Mouse (Mus musculus) left cerebral cortex, adult 18-20 months (tissue): ENCODE data around the gene Gpr15. TPM values are rescaled to one million over a fixed set of nuclear protein-coding genes. Genes with fewer than 3 reads are reported as not detected.

ENCODE experiments used
- DNase-seq, 2 experiments: peaks; one replicate each; pipeline ENCODE4 v3.0.0; 2021 to 2022; ENCODE audit warnings: low spot score in 2 of 2, mixed read lengths in 1 of 2
- total RNA-seq, 2 experiments: library from RNA; stranded (reverse); gene quantifications; 2 replicates each; pipeline ENCODE4 v1.2.3; 2021

Gpr15 gene
- total RNA-seq, 2 experiments from 2014 or later: not detected

DNA sequence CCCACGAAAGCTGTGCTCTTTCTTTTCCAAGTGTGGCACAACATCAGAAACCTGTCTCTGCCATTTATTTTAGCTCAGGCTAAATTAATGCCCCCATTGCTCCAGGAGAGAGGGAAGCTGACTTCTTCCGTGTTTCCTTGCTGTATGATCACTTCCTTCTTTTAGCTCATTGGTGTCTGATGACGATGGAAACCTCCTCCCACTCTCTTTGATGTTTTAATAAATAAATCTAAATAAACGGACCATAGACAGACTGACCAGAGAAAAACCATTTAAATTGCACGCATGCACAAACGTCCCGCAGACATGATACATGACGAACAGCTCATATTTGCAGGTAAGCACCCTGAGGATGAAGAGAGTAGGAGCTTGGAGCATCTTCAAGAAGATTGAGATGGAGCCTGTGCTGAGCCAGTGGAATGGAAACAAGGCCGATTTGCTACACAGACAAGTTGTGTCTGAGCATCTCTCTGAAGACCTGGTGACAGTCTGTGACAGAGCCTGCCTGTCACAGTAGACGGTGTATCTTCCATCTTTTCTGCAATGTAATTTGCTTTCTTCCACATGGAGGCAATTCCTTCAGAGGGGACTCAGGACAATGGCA is 16.4 kb downstream of the Gpr15 start:
- no peak for DNase-seq

DNA sequence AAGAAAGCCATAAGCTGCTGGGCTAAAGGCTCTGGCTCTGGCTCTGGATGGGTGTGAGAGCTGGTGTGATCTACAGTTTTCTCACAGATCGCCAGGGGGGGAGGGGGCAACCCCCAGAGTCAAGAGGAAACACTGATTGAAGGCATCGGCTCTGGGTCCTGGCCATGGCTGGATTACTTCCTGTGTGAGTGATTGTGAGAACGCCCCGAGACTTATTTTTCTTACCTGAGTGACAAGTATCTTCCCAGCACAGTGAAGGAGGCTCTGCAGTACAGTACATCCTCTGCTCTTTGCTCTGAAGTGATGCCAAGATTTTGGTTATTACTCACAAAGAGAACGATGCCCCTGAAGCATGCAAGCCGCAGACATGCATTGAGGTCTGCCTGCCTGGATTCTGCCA is 17.1 kb downstream of the Gpr15 start:
- DNase-seq: no peak

- DNase-seq: no peak
These were observed 17.9 kb downstream of the Gpr15 start for GRCm38 (mm10) chr16:58700816-58701424.

DNA sequence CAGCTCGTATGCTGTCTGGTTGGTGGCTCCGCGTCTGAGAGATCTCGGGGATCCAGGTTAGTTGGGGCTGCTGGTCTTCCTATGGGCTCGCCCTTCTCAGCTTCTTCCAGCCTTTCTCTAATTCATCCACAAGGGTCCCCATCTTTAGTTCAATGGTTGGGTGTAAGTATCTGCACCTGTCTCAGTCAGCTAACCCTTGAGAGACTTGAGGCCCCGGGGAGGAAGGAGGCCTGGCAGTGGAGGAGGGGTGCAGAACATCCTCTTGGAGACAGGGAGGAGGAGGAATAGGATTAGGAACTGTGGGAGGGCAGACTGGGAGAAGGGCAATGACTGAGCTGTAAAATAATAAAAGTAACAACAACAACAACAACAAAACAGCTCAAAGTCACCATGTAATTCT is 18.7 kb downstream of the Gpr15 start:
- DNase-seq: no peak

- DNase-seq: no peak
These were observed 21.6 kb downstream of the Gpr15 start for GRCm38 (mm10) chr16:58697261-58697660.

DNA sequence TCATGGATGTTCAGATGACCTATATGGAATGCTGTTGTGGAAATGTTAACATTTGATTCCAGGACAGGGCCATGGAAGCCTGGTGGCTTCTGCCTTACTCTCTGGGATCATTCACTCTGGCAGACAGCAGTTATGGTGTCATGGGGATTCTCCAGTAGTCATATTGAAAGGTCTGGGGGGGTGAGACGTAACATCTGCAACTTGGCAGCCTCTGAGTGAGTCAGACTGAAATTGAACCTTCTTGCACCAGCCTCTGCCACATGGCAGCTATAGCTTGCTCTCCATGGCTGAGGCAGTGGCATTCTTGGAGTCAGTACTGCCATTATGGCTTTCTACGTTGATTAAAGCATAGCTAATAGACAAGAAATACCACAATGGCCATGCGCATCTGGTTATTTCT is 22.1 kb downstream of the Gpr15 start:
- no peak for DNase-seq

DNA sequence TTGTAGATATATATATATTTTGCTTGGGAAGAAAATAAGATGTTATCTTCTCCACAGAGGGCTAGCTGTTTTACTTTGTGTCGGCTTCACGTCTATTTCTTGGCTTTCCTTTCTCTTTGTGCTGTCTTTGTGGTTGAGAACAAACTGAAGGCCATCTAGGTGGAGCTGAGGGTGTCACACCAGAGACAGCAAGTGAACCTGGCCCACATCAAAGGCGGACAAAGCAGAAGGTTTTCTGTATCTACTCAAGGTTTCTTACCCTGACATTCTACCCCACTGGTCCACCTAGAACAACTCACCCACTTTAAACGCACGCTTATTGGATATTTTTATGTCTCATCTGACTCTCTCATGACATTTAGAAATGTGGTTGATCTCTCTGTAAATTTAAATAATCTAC is 24.8 kb downstream of the Gpr15 start:
- no peak for DNase-seq

- no peak for DNase-seq
These were observed 28.5 kb downstream of the Gpr15 start for GRCm38 (mm10) chr16:58690322-58690732.

DNA sequence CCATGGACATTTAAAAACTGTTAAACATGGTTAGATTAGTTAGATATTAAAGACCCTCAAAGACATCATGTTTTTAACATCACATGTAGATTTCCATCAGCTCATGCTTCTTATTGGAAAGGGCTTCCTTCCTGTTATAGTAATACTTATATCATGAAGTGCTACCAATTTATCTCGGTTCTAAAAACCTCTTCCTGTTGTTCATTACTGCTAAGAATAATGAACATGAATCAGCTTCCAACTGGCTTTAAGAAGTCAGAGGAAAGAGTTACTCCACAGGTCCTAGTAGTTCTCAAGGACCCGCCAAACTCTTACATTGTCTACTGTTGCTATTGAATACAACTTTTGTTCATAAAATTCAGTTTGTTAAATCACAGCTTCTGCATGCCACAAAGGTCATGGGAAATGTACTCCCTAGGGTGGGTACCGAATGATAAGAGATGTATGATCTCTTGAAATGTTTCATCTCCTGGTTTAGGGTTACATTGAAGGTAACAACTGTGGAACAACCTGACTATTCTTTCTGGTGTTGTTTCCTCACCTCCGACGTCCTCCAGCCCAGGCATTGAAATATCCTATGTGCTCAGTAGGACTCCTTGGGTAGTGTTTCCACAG is 29.2 kb downstream of the Gpr15 start:
- DNase-seq: no peak

GRCm38 (mm10) chr16:58688534-58688933 is 30.3 kb downstream of the Gpr15 start:
- DNase-seq: no peak

DNA sequence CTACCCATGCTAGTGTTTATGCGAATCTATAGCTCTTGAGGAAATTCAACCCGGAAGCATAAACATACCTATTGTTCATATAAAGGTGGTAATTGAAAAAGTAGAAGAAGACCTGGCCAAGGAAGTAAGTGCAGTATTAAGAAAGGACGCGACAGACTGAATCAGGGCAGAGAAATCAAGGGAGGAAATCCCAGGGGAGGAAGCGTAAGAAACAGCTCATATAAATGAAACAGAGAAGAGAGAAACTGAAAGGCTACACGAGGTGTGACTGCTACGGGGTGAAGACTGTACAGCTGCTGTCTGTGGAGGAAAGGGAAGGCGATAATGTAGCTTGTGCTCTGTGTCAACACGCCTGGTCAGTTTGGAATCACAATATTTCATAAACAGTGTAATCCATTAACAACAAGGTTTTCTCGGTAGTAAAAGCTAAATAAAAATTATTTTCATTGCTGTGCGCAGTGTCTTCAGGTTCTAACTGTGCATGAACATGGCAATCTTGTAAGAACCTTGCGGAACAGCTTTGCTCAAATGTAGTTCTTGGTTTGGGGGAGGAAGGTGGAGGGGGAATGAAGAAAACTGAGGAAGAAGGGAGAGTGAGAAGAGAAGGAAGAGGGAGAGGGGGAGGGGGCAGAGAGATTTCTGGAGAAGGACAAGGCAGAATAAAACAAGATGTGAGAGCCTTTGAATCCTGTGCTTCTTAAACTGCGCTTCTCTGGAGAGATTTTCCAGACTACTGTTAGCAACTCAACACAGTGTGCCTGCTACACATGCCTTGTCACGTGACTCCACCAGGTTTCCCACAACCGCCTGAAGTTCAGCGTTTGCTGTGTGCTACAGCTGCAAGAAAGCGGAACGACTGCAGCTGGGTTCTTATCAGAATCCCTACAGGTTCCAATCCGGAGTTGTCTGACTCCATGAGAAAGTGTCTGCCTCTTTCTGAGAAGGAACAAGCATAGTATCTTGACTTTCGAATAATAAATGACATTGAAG is 33.0 kb downstream of the Gpr15 start:
- DNase-seq: no peak

DNA sequence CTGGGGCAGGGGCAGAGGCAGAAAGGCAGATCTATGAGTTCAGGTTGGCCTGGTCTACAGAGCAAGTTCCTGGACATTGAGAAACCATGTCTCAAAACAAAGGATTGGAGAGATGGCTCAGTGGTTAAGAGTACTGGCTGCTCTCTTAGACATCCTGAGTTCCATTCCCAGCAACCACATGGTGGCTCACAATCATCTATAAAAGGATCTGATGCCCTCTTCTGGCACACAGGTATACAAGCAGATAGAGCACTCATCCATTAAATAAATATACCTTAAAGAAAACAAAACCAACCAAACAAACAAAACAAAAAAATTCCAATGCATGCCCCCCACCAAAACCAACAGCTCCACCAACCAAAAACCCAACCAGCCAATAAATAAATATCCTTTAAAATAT is 34.3 kb downstream of the Gpr15 start:
- no peak for DNase-seq

GRCm38 (mm10) chr16:58683911-58684310 is 35.0 kb downstream of the Gpr15 start:
- DNase-seq: no peak

DNA sequence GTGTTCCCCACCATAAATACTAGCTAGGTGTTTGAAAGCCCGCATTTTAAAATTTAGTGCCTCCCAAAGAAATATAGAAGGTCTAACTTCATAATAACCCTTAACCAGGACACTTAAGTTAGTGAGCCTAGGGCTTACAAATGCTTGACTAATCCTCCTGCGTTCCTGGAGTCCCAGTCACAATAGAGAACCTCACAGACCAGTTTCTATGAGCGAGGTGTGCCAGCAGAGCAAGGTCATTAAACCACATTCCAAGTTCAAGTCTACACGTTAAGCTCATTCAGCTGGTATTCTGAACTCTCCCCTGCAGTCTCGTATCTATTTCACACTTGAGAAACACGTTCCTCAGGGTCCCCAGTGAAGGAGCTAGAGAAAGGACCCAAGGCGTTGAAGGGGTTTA is 36.0 kb downstream of the Gpr15 start:
- no peak for DNase-seq

- DNase-seq: no peak
These were observed 36.8 kb downstream of the Gpr15 start for GRCm38 (mm10) chr16:58682046-58682445.

DNA sequence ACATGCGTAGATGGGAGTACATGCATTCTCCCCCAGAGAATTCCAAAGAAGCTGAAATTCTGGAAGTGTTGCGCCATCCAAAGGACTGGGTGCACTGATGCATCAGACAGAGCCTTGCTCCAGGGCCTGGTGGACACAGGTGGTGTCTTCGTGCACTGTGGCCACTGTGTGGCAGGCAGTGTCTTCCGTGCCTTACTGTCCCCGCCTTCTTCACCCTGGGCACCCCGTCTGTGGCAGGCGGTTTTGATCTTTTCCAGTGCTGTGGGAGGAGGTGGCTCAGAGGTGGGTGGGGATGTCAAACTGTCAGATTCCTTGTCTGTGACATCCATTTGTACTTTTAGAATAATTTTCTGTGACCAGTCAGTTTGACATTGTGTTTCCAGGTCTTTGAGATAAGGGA is 40.2 kb downstream of the Gpr15 start:
- no peak for DNase-seq

- DNase-seq: no peak
These were observed 41.4 kb downstream of the Gpr15 start for GRCm38 (mm10) chr16:58677491-58677890.

- no peak for DNase-seq
These were observed 42.2 kb downstream of the Gpr15 start for GRCm38 (mm10) chr16:58676633-58677032.

DNA sequence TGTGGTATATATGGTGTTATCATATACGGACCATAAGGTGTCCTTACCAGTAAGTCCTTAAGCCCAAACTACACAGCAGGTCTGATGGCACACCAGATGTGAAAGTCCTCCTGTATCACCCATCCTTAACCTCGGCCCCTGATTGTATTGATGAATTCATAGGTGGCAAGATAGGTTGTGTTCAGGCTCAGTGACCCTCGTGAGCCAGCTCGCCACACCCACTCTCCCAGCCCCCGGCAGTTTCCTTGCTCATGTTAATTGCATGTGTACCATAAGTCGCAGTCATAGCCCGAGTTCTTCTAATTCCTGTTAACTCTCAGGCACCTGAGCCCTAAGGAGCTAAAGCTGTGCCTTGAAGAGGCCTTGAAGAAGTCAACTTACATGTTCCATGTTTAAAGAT is 42.7 kb downstream of the Gpr15 start:
- DNase-seq: no peak

- DNase-seq: peak in 1 of 2 experiments; percentile 37
These were observed 43.6 kb downstream of the Gpr15 start for GRCm38 (mm10) chr16:58675256-58675655.

DNA sequence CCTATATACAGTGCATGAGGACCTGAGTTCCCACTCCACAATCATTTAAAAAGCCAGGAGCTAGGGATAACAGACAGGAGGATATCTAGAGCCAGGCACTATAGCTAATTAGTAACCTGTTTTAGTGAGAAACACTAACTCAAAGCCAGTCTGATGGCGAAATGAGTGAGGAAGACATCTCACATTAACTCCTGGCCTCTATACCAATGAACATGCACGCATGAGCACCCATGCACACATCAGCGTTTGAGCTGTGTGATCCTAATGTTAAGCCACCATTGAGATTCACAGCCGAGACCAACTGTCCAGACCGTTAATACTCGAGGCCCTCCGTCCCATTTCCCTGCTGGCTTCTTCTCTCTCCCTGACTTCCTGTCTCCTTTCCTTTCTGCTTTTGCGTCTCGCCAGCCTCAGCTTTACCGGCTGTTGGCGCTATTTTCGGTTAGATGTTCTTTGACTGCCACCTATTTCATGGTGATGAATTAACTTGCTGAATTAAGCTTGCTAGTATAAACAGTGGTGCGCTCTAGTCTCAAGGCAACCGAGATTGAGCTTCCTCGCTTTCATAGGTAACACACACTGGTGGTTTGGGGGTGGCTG is 45.0 kb downstream of the Gpr15 start:
- DNase-seq: no peak
